Mouse (Mus musculus): ENCODE measurements at regions not wholly inside any gene's neighbourhood (a gene's known extent, or its start where the extent isn't known, plus 50 kb on each side); places are given as distances from the start of the nearest gene placed in this dataset.

DNA sequence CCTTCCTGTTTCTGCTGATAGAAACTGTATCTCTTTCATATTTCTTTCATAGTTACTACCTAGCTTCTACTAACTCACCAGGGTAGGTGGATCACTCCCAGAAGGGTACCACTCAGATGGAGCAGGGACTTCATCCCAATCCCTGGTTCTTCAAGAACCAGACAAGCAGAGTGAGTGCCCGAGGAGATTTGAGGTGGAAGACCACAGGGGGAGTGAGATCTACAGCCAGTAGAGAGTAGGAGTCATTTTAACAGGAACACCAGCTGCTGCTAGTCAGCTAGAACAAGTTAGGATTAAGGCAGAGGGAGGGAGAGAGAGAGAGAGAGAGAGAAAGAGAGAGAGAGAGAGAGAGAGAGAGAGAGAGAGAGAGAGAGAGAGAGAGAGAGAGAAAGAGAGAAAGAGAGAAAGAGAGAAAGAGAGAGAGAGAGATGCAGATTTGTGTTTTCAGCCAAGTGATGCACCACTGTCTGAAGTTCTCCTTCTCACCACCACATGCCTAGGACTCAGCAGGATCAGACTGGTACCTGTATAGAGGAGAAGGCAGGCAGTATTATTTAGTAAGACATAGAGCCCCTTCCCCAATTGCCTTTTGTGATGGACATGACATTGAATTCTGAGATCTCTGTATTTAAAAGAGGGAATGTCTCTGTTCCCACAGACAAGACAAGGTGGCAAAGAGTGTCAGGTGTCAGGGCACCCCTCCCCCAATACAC lies 51.4 kb upstream of the Zfp648 start:
- Histone ChIP-seq H3K36me3 (ENCODE audit: control insufficient read depth, insufficient read depth) (no peaks in the 10 kb centered on the region), H3K27me3 (ENCODE audit: control insufficient read depth, insufficient read depth, insufficient read length) (no peaks in the 10 kb centered on the region), H3ac (ENCODE audit: control insufficient read depth, insufficient read length, low read depth) (no peak overlapping the region), H3K79me2 (ENCODE audit: control insufficient read depth, insufficient read depth) (no peaks in the 10 kb centered on the region), H3K79me3 (ENCODE audit: low read depth) (no peaks in the 10 kb centered on the region), H3K4me3 (ENCODE audit: insufficient read depth, poor library complexity, severe bottlenecking) (no peak overlapping the region)
- TF ChIP-seq FOSL1 (IDR thresholded peaks at IDR 0.05; ENCODE audit: insufficient read depth, low read length, poor library complexity, severe bottlenecking) = no peak
- TF ChIP-seq CEBPB (IDR thresholded peaks at IDR 0.05; ENCODE audit: low read depth) = no peak
- TF ChIP-seq MYOG (IDR thresholded peaks at IDR 0.05; ENCODE audit: control insufficient read depth, extremely low read depth, insufficient read length) = no peak
- TF ChIP-seq MAX (IDR thresholded peaks at IDR 0.05) = no peak

DNA sequence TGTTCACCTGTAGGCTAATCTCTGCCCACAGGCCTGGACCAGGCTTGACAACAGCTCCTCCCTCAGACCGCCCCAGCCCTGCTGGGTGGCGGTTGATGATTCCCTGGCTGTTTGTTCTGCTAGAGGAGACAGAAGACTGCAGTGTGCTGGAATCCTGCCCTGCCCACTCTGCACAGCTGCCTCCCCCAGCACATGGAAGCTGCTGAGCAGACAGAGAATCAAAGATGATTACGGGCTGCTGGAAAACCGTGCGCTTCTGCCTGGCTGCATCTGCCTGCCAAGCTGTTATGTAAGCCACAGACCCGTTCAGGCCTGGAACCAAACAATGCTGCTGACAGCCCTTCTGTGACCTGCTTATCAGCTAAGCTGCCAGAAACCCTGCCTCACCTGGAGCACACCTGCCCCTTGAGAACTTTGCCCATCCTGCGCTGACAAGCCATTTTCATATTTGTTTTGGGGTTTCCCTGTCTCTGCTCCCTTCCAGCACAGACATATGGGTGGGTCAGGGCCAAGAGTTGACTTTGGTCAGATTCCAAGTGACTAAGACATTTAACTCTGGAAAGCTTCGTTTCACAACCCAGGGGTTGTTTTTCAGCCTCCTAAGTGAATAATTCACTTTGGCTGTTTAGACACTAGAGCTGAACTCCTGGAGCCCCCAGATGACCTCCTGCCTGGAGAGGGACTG lies 50.7 kb upstream of the Zfp648 start:
- H3K36me3 ChIP-seq (ENCODE audit: control insufficient read depth, insufficient read depth) = no peaks in the 10 kb centered on the region

More for the DNA sequence above, 50.7 kb upstream of the Zfp648 start:
- Histone ChIP-seq H3ac (ENCODE audit: control insufficient read depth, insufficient read length, low read depth) (no peak overlapping the region), H3K4me3 (ENCODE audit: insufficient read depth, poor library complexity, severe bottlenecking) (no peak overlapping the region), H3K79me3 (ENCODE audit: low read depth) (no peaks in the 10 kb centered on the region), H3K27me3 (ENCODE audit: control insufficient read depth, insufficient read depth, insufficient read length) (no peaks in the 10 kb centered on the region), H3K79me2 (ENCODE audit: control insufficient read depth, insufficient read depth) (no peaks in the 10 kb centered on the region)
- TF ChIP-seq MAX (IDR thresholded peaks at IDR 0.05) (no peak), CEBPB (IDR thresholded peaks at IDR 0.05; ENCODE audit: low read depth) (peak; percentile 54)

Data from C2C12 (cell line).